Mouse (Mus musculus) limb, embryonic 11.5 days (tissue): ENCODE results near the gene Scnn1a. TPM values are rescaled to one million over a fixed set of nuclear protein-coding genes. Genes with fewer than 3 reads are reported as not detected.
"Not testable (repeated sequence)": the region's sequence is repeated elsewhere in the genome, so short reads cannot be mapped to it uniquely, and the experiment has no call there.

Source experiments
- ATAC-seq: fragments of 200-750 bp; cut with Nextera tagmentation; 2 replicates; pipeline ENCODE4 v1.8.0; 2017; ENCODE audit warnings: low read depth; ENCODE audit not compliant: insufficient number of reproducible peaks, low FRiP score, low TSS enrichment
- DNase-seq: peaks from one replicate; pipeline ENCODE4 v3.0.0-alpha.2; 2015; ENCODE audit warnings: low spot score
- H3K27ac ChIP-seq: fragments of 300-500 bp; sonication (generic); replicated peaks from 2 replicates; pipeline ENCODE4 v1.5.1; 2014; ENCODE audit warnings: low read depth, mild to moderate bottlenecking, low read length
- H3K27me3 ChIP-seq: fragments of 300-500 bp; sonication (generic); 2 replicates; pipeline ENCODE4 v1.6.1; 2014; ENCODE audit warnings: mild to moderate bottlenecking, low read length, mixed read lengths; ENCODE audit not compliant: control insufficient read depth, insufficient read depth
- H3K36me3 ChIP-seq: fragments of 300-500 bp; sonication (generic); 2 replicates; pipeline ENCODE4 v1.6.1; 2014; ENCODE audit warnings: mild to moderate bottlenecking, low read length, moderate library complexity, mixed read lengths; ENCODE audit not compliant: control insufficient read depth, insufficient read depth
- H3K4me1 ChIP-seq: fragments of 300-500 bp; sonication (generic); 2 replicates; pipeline ENCODE4 v1.6.1; 2014; ENCODE audit warnings: low read length, mixed read lengths; ENCODE audit not compliant: control insufficient read depth, insufficient read depth
- H3K4me2 ChIP-seq: fragments of 300-500 bp; sonication (generic); 2 replicates; pipeline ENCODE4 v1.6.1; 2014; ENCODE audit warnings: low read depth, mild to moderate bottlenecking, moderate library complexity; ENCODE audit not compliant: severe bottlenecking
- H3K4me3 ChIP-seq: fragments of 300-500 bp; sonication (generic); 2 replicates; pipeline ENCODE4 v1.5.1; 2014; ENCODE audit warnings: low read depth, low read length
- H3K9ac ChIP-seq: fragments of 300-500 bp; sonication (generic); 2 replicates; pipeline ENCODE4 v1.6.1; 2014; ENCODE audit warnings: mild to moderate bottlenecking, low read length
- H3K9me3 ChIP-seq: fragments of 300-500 bp; sonication (generic); 2 replicates; pipeline ENCODE4 v1.6.1; 2016; ENCODE audit warnings: low read length; ENCODE audit not compliant: control insufficient read depth
- WGBS: fragments of 180-500 bp; shearing (Covaris S2); extraction: QIAGEN DNeasy Blood & Tissue Kit; methylation state at CpG from one replicate; pipeline ENCODE4 v1.1.7; 2014; 5-methylcytosine and 5-hydroxymethylcytosine counted together
- polyA plus RNA-seq: library from polyadenylated mRNA; unstranded; fragments of >200 nt; fragmentation: Nextera tagmentation; extraction: Ambion mirVana; gene quantifications from 2 replicates; pipeline ENCODE4 v1.2.1, GENCODE M21; 2014

Scnn1a gene
- polyA plus RNA-seq, 1 experiment from 2014 or later: 1.3 TPM

GRCm38 (mm10) chr6:125302231-125302982, 18.1 kb upstream of the Scnn1a start:
- Histone ChIP-seq H3K9me3 (no peaks in the 10 kb centered on the region), H3K27me3 (no peaks in the 10 kb centered on the region), H3K4me1 (no peaks in the 10 kb centered on the region), H3K4me3 (no peak overlapping the region), H3K4me2 (no peak overlapping the region), H3K27ac (no peak overlapping the region), H3K36me3 (no peaks in the 10 kb centered on the region), H3K9ac (no peak overlapping the region)
- ATAC-seq: no peak
- no peak for DNase-seq
- 84% methylated on average over 24 of the region's 24 CpGs for WGBS

DNA sequence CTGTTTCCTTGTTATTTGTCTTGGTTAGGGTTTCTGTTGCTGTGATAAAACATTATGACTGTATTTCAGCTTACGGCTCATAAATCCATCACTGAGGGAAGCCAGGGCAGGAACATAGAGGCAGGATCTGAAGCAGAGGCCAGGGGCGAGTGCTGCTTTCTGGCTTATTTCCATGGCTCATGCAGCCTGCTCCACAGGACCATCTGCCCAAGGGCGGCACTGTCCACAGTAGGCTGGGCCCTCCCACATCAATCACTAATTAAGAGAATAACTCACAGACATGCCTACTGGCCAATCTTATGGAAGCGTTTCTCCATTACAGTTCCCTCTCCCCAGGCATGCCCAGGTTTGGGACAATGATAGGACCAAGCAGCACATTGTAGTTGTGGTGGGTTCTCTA, 17.2 kb upstream of the Scnn1a start:
- WGBS: 77% methylated on average over 4 of the region's 4 CpGs
- no peak overlapping the region for H3K4me3 ChIP-seq

GRCm38 (mm10) chr6:125304408-125304807, 16.1 kb upstream of the Scnn1a start:
- not testable (repeated sequence) for H3K9ac ChIP-seq, DNase-seq, H3K4me1 ChIP-seq, H3K27ac ChIP-seq, H3K4me3 ChIP-seq, H3K27me3 ChIP-seq, H3K36me3 ChIP-seq, H3K9me3 ChIP-seq, H3K4me2 ChIP-seq, ATAC-seq
- 95% methylated on average over 7 of the region's 7 CpGs for WGBS

More for the DNA sequence above, 17.2 kb upstream of the Scnn1a start:
- no peak overlapping the region for H3K4me2 ChIP-seq
- no peaks in the 10 kb centered on the region for H3K27me3 ChIP-seq
- no peak overlapping the region for H3K9ac ChIP-seq
- DNase-seq (no peak), ATAC-seq (no peak)
- no peaks in the 10 kb centered on the region for H3K9me3 ChIP-seq
- no peak overlapping the region for H3K27ac ChIP-seq
- no peaks in the 10 kb centered on the region for H3K4me1 ChIP-seq
- H3K36me3 ChIP-seq: no peaks in the 10 kb centered on the region

DNA sequence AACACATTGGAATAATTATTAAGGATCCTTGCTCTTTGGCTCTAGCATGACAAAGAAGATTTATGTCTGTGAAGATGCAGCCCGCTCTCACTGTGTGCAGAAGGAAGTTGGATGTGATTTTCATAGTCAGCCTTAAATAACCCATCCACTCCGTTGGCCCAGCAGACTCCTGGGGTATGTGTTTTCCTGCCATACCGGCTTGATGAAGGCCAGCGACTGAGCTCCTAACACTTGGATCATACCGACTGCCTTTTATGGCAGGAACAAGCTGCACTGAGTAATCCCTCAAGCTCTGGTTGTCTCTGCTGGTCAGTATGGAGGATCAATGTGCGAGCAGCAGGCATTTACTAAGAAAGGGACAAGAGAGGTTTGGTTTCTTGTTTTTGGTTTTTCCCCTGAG, 15.0 kb upstream of the Scnn1a start:
- DNase-seq: no peak
- H3K36me3 ChIP-seq: no peaks in the 10 kb centered on the region
- no peak overlapping the region for H3K27ac ChIP-seq
- 87% methylated on average over 6 of the region's 6 CpGs for WGBS
- H3K27me3 ChIP-seq: no peaks in the 10 kb centered on the region
- H3K4me3 ChIP-seq: no peak overlapping the region
- no peaks in the 10 kb centered on the region for H3K9me3 ChIP-seq
- H3K4me1 ChIP-seq: no peaks in the 10 kb centered on the region
- H3K9ac ChIP-seq: no peak overlapping the region
- no peak for ATAC-seq
- H3K4me2 ChIP-seq: no peak overlapping the region

GRCm38 (mm10) chr6:125307091-125307490, 13.4 kb upstream of the Scnn1a start:
- H3K4me1 ChIP-seq: no peaks in the 10 kb centered on the region
- no peaks in the 10 kb centered on the region for H3K9me3 ChIP-seq
- no peak overlapping the region for H3K9ac ChIP-seq
- H3K4me3 ChIP-seq: no peak overlapping the region
- H3K36me3 ChIP-seq: no peaks in the 10 kb centered on the region
- DNase-seq (no peak), ATAC-seq (no peak)
- no peak overlapping the region for H3K4me2 ChIP-seq
- no peaks in the 10 kb centered on the region for H3K27me3 ChIP-seq
- 92% methylated on average over 5 of the region's 5 CpGs for WGBS
- no peak overlapping the region for H3K27ac ChIP-seq

DNA sequence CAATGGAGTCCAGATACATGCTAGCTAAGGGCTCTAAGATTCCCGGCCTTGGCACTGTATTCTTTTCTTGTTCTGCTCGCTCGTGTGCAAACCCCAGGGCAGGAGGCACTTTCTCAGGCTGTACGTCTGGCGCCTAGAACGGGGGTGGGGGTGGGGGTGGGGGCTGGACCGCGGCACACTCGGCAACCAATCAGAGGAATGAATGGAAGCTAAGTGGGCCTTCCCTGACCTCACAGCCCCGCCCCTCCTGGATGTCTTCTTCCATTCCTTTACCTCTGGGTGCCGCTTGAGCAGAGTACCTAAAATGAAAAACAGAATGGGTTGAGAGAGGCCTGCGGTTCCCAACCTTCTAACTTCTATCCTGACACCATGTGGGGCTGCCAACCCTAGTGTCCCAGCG, 11.5 kb upstream of the Scnn1a start:
- Histone ChIP-seq H3K9ac (no peak overlapping the region), H3K4me2 (no peak overlapping the region), H3K27me3 (no peaks in the 10 kb centered on the region), H3K27ac (no peak overlapping the region), H3K9me3 (no peaks in the 10 kb centered on the region), H3K4me1 (peaks cover 9% of the 10 kb centered on the region), H3K4me3 (no peak overlapping the region), H3K36me3 (peaks cover 2% of the 10 kb centered on the region; the same call in 1 of the 2 replicates)
- ATAC-seq (peak; percentile 22; the same call in 1 of the 2 replicates), DNase-seq (no peak)
- WGBS: 5% methylated on average over 13 of the region's 13 CpGs

- Histone ChIP-seq H3K4me1 (peaks cover 14% of the 10 kb centered on the region), H3K4me2 (no peak overlapping the region), H3K9ac (no peak overlapping the region), H3K27ac (no peak overlapping the region), H3K36me3 (peaks cover 2% of the 10 kb centered on the region; the same call in 1 of the 2 replicates), H3K9me3 (no peaks in the 10 kb centered on the region), H3K4me3 (no peak overlapping the region), H3K27me3 (no peaks in the 10 kb centered on the region)
- DNase-seq (no peak), ATAC-seq (no peak)
- WGBS: 29% methylated on average over 5 of the region's 5 CpGs
Observed at GRCm38 (mm10) chr6:125309406-125309805, 11.1 kb upstream of the Scnn1a start.

DNA sequence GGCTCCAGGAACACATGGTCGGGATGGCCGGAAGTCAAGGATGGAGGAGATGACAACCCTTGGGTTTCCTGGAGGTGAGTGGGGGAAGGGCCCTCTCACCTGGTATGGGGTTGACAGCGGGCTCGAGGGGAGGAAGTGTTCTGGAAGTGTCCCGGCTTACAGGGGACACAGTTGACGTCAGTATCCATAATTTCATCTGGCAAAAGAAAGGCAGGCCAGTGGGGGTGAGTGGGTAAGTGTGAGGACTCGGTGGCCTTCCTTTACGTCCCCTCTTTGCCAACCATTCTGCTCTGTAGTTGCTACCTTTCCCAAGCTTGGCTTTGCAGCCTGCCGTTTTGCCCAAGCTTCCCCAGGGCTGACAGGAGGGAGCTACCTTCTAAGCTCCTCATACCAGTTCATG, 8.3 kb upstream of the Scnn1a start:
- Histone ChIP-seq H3K27ac (no peak overlapping the region), H3K4me2 (peak overlapping the region; percentile 76), H3K9me3 (no peaks in the 10 kb centered on the region), H3K36me3 (peaks cover 2% of the 10 kb centered on the region; the same call in 1 of the 2 replicates), H3K4me3 (no peak overlapping the region; the same call in 1 of the 2 replicates), H3K9ac (peak overlapping the region; percentile 87; the same call in 1 of the 2 replicates), H3K27me3 (no peaks in the 10 kb centered on the region), H3K4me1 (peaks cover 16% of the 10 kb centered on the region)
- DNase-seq (no peak), ATAC-seq (no peak)
- WGBS: 79% methylated on average over 9 of the region's 9 CpGs
